Mouse (Mus musculus): Measurements from ENCODE around the gene Mb21d2. TPM values are rescaled to one million over a fixed set of nuclear protein-coding genes. Genes with fewer than 3 reads are reported as not detected.
A peak's percentile ranks its signal among the peaks of the same experiment; 100 is the strongest.

Gene Mb21d2
- polyA plus RNA-seq, 1 experiment from 2014 or later = 4.4 TPM

- H3K4me1 ChIP-seq = peaks cover 30% of the 10 kb centered on the region
- H3K4me2 ChIP-seq = peak overlapping the region; percentile 92
- H3K9me3 ChIP-seq (replicated peaks) = no peaks in the 10 kb centered on the region
- peak overlapping the region; percentile 82 for H3K4me3 ChIP-seq
- peak; percentile 14; the same call in 1 of the 2 replicates for ATAC-seq
- H3K27ac ChIP-seq = no peak overlapping the region
- H3K9ac ChIP-seq = 0 out of 2 replicates have a peak overlapping the region, but pooled peaks have one; percentile 40
- H3K27me3 ChIP-seq = peaks cover 36% of the 10 kb centered on the region
- WGBS = 5% methylated on average over 9 of the region's 9 CpGs
- H3K36me3 ChIP-seq (ENCODE audit: poor library complexity, severe bottlenecking) = no peaks in the 10 kb centered on the region
Measured at GRCm38 (mm10) chr16:28927381-28927780, 2.1 kb downstream of the Mb21d2 start.

- Histone ChIP-seq H3K36me3 (ENCODE audit: poor library complexity, severe bottlenecking) (no peaks in the 10 kb centered on the region), H3K27me3 (no peaks in the 10 kb centered on the region), H3K9me3 (replicated peaks) (no peaks in the 10 kb centered on the region), H3K4me1 (peaks cover 8% of the 10 kb centered on the region), H3K4me2 (no peak overlapping the region), H3K27ac (no peak overlapping the region), H3K9ac (no peak overlapping the region), H3K4me3 (no peak overlapping the region)
- ATAC-seq = peak; percentile 55; the same call in 1 of the 2 replicates
- WGBS = 54% methylated on average over 11 of the region's 11 CpGs
Measured at GRCm38 (mm10) chr16:28919320-28919885, 10.1 kb downstream of the Mb21d2 start.

GRCm38 (mm10) chr16:28915362-28915761 lies 14.1 kb downstream of the Mb21d2 start:
- 88% methylated on average over 7 of the region's 7 CpGs for WGBS

GRCm38 (mm10) chr16:28914709-28915108 lies 14.8 kb downstream of the Mb21d2 start:
- Histone ChIP-seq H3K27me3 (no peaks in the 10 kb centered on the region), H3K9me3 (replicated peaks) (no peaks in the 10 kb centered on the region), H3K4me2 (no peak overlapping the region), H3K4me1 (peaks cover 8% of the 10 kb centered on the region), H3K4me3 (no peak overlapping the region), H3K27ac (no peak overlapping the region), H3K36me3 (ENCODE audit: poor library complexity, severe bottlenecking) (no peaks in the 10 kb centered on the region), H3K9ac (no peak overlapping the region)
- 89% methylated on average over 1 of the region's 1 CpGs for WGBS
- no peak for ATAC-seq

More at GRCm38 (mm10) chr16:28915362-28915761, 14.1 kb downstream of the Mb21d2 start:
- Histone ChIP-seq H3K27me3 (no peaks in the 10 kb centered on the region), H3K9ac (no peak overlapping the region), H3K4me1 (peaks cover 8% of the 10 kb centered on the region), H3K36me3 (ENCODE audit: poor library complexity, severe bottlenecking) (no peaks in the 10 kb centered on the region), H3K9me3 (replicated peaks) (no peaks in the 10 kb centered on the region), H3K27ac (no peak overlapping the region), H3K4me3 (no peak overlapping the region), H3K4me2 (no peak overlapping the region)
- no peak for ATAC-seq

GRCm38 (mm10) chr16:28911414-28912050 lies 17.9 kb downstream of the Mb21d2 start:
- H3K27ac ChIP-seq = no peak overlapping the region
- H3K36me3 ChIP-seq (ENCODE audit: poor library complexity, severe bottlenecking) = no peaks in the 10 kb centered on the region
- no peak overlapping the region for H3K9ac ChIP-seq
- no peak overlapping the region for H3K4me2 ChIP-seq
- H3K9me3 ChIP-seq (replicated peaks) = no peaks in the 10 kb centered on the region
- no peaks in the 10 kb centered on the region for H3K4me1 ChIP-seq
- WGBS = 89% methylated on average over 15 of the region's 15 CpGs
- H3K27me3 ChIP-seq = no peaks in the 10 kb centered on the region
- ATAC-seq = no peak
- no peak overlapping the region for H3K4me3 ChIP-seq

GRCm38 (mm10) chr16:28906370-28907275 lies 22.9 kb downstream of the Mb21d2 start:
- Histone ChIP-seq H3K4me1 (no peaks in the 10 kb centered on the region), H3K27ac (no peak overlapping the region), H3K4me2 (no peak overlapping the region), H3K9me3 (replicated peaks) (no peaks in the 10 kb centered on the region), H3K27me3 (no peaks in the 10 kb centered on the region), H3K4me3 (no peak overlapping the region), H3K36me3 (ENCODE audit: poor library complexity, severe bottlenecking) (no peaks in the 10 kb centered on the region), H3K9ac (no peak overlapping the region)
- WGBS = 78% methylated on average over 7 of the region's 7 CpGs
- ATAC-seq = no peak

GRCm38 (mm10) chr16:28905567-28906289 lies 23.7 kb downstream of the Mb21d2 start:
- no peak overlapping the region for H3K4me3 ChIP-seq
- no peaks in the 10 kb centered on the region for H3K9me3 ChIP-seq (replicated peaks)
- H3K27me3 ChIP-seq = no peaks in the 10 kb centered on the region
- WGBS = 91% methylated on average over 11 of the region's 11 CpGs
- H3K4me1 ChIP-seq = no peaks in the 10 kb centered on the region
- no peak for ATAC-seq
- H3K36me3 ChIP-seq (ENCODE audit: poor library complexity, severe bottlenecking) = no peaks in the 10 kb centered on the region
- no peak overlapping the region for H3K4me2 ChIP-seq
- H3K27ac ChIP-seq = no peak overlapping the region
- no peak overlapping the region for H3K9ac ChIP-seq

- no peak for ATAC-seq
- Histone ChIP-seq H3K9ac (no peak overlapping the region), H3K4me1 (peaks cover 10% of the 10 kb centered on the region), H3K27me3 (no peaks in the 10 kb centered on the region), H3K27ac (no peak overlapping the region), H3K4me2 (no peak overlapping the region), H3K4me3 (no peak overlapping the region), H3K36me3 (ENCODE audit: poor library complexity, severe bottlenecking) (no peaks in the 10 kb centered on the region), H3K9me3 (replicated peaks) (no peaks in the 10 kb centered on the region)
- WGBS = 87% methylated on average over 14 of the region's 14 CpGs
Measured at GRCm38 (mm10) chr16:28902620-28903565, 26.6 kb downstream of the Mb21d2 start.

GRCm38 (mm10) chr16:28899161-28899540 lies 30.3 kb downstream of the Mb21d2 start:
- ATAC-seq = no peak
- H3K9ac ChIP-seq = no peak overlapping the region
- H3K9me3 ChIP-seq (replicated peaks) = no peaks in the 10 kb centered on the region
- no peak overlapping the region for H3K4me3 ChIP-seq
- no peak overlapping the region for H3K27ac ChIP-seq
- WGBS = 74% methylated on average over 4 of the region's 4 CpGs
- H3K27me3 ChIP-seq = no peaks in the 10 kb centered on the region
- no peak overlapping the region for H3K4me2 ChIP-seq
- no peaks in the 10 kb centered on the region for H3K36me3 ChIP-seq (ENCODE audit: poor library complexity, severe bottlenecking)
- peaks cover 10% of the 10 kb centered on the region for H3K4me1 ChIP-seq

- Histone ChIP-seq H3K4me3 (no peak overlapping the region), H3K27me3 (no peaks in the 10 kb centered on the region), H3K9me3 (replicated peaks) (no peaks in the 10 kb centered on the region), H3K36me3 (ENCODE audit: poor library complexity, severe bottlenecking) (no peaks in the 10 kb centered on the region), H3K4me1 (peaks cover 10% of the 10 kb centered on the region), H3K9ac (no peak overlapping the region), H3K27ac (no peak overlapping the region), H3K4me2 (no peak overlapping the region)
- 50% methylated on average over 15 of the region's 15 CpGs for WGBS
- ATAC-seq = no peak
Measured at GRCm38 (mm10) chr16:28898509-28899160, 30.8 kb downstream of the Mb21d2 start.
